Mouse (Mus musculus) testis, adult 10 weeks (tissue): ENCODE measurements around the gene Gimap8. TPM values are rescaled to one million over a fixed set of nuclear protein-coding genes. Genes with fewer than 3 reads are reported as not detected.

Source experiments
- polyA plus RNA-seq: library from polyadenylated mRNA; stranded (reverse); fragments of 350-450 nt; fragmentation: Illumina TruSeq; extraction: RNeasy Lipid Tissue Mini Kit (QIAGEN cat#74804); gene quantifications from one replicate; pipeline ENCODE4 v1.2.3, GENCODE M21; 2014; ENCODE audit warnings: low read depth, low replicate concordance

The Gimap8 gene
- 0.24 TPM for polyA plus RNA-seq

DNA sequence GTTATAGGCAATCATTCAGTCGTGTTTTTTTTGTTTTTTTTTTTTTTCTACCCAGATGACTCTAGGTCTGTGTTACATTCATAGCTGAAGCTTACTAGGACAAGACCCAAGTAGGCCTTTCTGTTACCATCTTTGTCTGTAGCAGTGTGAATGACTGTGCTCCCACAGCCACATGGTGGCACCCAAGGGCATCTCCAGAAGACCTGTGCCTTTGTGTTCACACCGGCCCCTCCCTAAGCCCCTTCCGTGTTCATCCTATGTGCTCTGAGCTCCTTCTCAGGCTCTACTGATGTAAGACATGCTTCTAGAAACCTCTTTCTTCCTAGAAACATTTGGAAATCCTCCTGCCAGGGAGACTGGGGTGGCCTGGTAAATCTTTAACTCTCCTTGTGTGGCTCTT, at the start of gene Gimap8:
Gene Gimap8 (plus strand): TSS at position 240 of the 400 bp plus-strand sequence.

DNA sequence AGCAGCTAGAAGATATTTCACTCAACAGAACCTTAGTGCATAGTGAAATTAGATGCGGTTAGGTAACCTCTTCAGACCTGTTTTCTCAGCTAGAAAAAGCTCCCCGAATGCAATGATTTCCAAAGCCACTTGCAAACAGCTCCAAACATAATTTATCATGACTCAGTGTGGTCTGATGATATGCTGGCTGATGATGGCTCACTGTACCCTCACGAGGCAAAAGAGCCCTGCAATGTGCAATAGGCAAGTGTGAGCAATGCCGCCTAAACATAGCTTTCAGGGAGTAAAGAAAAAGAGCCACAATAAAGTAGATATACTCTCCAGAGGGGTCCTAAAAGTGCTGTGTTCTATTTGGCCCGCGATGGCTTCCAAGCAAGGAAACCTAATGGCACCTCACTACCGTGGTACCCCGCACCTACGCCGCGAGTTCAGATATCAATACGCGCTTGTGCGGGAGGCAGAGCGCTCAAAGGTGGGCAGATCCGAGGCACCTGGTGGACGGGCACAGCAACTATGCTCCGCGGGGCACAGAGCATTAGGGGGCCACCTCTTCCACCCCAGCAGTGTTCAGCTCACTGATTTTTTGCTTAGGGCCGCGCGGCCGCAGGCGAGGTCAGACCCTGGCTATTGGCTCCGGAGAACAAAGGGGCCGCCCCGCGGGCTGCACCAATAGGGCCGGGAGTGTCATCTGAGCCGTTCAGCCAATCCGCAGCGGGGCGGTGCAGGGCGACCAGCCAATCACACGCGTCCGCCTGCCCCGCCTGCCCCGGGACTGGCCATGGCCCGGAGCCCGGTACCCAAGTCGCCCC, 45.6 kb upstream of the Gimap8 start, which contains the start of gene Zfp775:
Gene Zfp775 (plus strand): TSS at position 793 of the 809 bp plus-strand sequence.

DNA sequence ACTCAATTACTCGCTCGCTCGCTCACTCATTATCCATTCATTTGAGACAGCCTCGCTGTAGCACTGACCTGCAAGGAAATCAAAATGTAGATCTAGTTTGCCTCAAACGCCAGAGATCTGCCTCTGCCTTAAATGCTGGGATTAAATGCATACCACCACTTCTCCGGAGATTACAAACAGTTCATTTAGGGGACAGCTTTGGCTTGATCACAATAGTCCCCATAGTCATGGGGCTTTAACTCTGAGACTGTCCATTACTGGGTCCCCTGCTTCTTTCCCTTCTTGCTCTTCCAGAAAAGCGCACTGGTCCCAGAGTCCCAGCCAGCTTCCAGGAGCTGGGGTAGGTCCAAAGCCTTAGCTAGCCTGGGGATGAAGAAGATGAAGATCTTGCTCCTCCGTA, 20.6 kb upstream of the Gimap8 start, which contains the start of gene AI854703:
Gene AI854703 (plus strand): TSS at position 301 of the 400 bp plus-strand sequence.

DNA sequence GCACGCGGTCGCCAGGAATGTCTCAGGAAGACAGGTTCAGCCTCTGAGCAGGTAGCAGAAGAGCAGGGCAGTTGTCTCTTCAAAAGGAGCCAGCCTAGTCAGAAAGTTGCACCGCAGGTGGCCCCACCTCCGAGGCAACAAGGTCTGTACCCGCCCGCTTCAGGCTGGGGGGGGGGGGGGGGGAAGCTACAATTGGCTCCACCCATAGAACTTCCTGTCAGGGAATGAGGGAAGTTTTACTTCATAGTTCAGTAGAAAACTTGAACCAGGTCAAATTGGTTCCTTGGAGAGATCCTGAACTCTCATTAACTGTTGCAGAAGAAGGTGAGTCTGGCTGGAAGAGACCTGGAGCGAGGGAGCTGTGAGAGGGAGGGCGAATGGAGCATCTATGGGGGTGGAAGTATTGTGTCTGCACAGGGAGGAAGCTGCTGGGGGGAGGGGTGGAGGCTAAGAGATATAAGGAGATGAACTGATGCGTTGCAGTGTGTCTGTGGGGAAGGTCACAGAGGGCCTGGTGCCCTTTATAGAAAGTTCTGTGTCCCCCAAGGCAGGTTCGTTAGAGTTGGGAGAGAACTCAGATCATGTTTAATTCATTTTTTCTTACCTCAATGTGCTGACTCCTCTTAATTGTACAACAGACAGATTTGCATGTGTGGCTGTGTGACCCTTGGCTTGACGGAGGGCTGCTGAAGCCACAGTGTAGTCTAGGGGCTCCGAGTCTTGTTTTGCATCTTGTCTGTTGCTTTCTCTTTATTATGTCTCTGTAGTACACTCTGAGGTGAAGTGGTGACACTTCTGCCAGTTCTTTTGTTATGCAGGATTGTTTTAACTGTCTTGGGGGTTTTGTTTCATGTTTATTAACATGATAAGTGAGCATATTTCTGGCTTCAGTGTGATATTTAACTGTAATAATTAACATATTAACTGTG, 29.2 kb downstream of the Gimap8 start, which contains the start of gene Gimap9:
Gene Gimap9 (plus strand): TSS at position 199 of the 929 bp plus-strand sequence.

DNA sequence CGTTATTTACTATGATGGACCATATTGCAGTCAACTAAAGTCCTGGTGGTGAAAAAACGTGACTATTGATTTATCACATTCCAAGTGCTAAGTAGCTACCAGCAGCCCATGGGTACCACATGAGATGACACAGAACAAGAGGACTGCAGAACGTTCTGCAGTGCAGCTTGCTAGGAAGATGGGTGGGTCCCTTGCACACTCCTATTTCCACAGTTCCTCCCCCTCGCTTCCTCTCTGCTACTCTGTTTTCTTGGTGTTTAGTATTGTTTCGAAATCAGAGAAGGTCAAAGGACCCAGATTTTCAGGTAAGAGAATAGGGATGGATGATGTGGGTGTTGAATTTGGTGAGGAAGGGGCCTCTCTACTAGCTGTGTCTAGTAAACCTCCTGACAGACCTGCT, 37.3 kb downstream of the Gimap8 start, which contains the start of gene Gimap4:
Gene Gimap4 (plus strand): TSS at position 231 of the 400 bp plus-strand sequence.

Other genes with a start within 250 kb of the Gimap8 start
- 0.83 TPM for gene Zfp467, start 201.4 kb upstream of the Gimap8 start, polyA plus RNA-seq
- not detected for gene Sspo, start 199.0 kb upstream of the Gimap8 start, polyA plus RNA-seq
- gene Atp6v0e2, start 109.6 kb upstream of the Gimap8 start, polyA plus RNA-seq = 9.1 TPM
- gene Lrrc61, start 92.4 kb upstream of the Gimap8 start, polyA plus RNA-seq = 16.8 TPM
- gene Rarres2, start 74.4 kb upstream of the Gimap8 start, polyA plus RNA-seq = 2.2 TPM
- gene Gm45021, start 57.6 kb upstream of the Gimap8 start, polyA plus RNA-seq = not detected
- 3.5 TPM for gene Repin1, start 53.4 kb upstream of the Gimap8 start, polyA plus RNA-seq
- not detected for gene Gm44965, start 53.3 kb upstream of the Gimap8 start, polyA plus RNA-seq
- 0.14 TPM for gene Zfp775, start 45.2 kb upstream of the Gimap8 start, polyA plus RNA-seq
- gene AI854703, start 20.5 kb upstream of the Gimap8 start, polyA plus RNA-seq = 0.06 TPM
- gene Gimap9, start 28.9 kb downstream of the Gimap8 start, polyA plus RNA-seq = 0.50 TPM
- 2.3 TPM for gene Gimap4, start 37.3 kb downstream of the Gimap8 start, polyA plus RNA-seq
- gene Gimap6, start 61.0 kb downstream of the Gimap8 start, polyA plus RNA-seq = 1.6 TPM
- not detected for gene Gm28053, start 71.4 kb downstream of the Gimap8 start, polyA plus RNA-seq
- gene Gimap7, start 71.4 kb downstream of the Gimap8 start, polyA plus RNA-seq = not detected
- gene Gimap1, start 91.8 kb downstream of the Gimap8 start, polyA plus RNA-seq = not detected
- 0.28 TPM for gene Gimap5, start 99.0 kb downstream of the Gimap8 start, polyA plus RNA-seq
- 0.25 TPM for gene Gimap3, start 123.6 kb downstream of the Gimap8 start, polyA plus RNA-seq
- 14.7 TPM for gene Tmem176a, start 193.7 kb downstream of the Gimap8 start, polyA plus RNA-seq
- 7.9 TPM for gene Tmem176b, start 194.3 kb downstream of the Gimap8 start, polyA plus RNA-seq
- gene Aoc1, start 225.7 kb downstream of the Gimap8 start, polyA plus RNA-seq = not detected